Mouse (Mus musculus) spleen, postnatal 10 days (tissue): ENCODE measurements around the gene Ankrd53.
"Not testable (repeated sequence)": the region's sequence is repeated elsewhere in the genome, so short reads cannot be mapped to it uniquely, and the experiment has no call there.

Source experiments
- DNase-seq, 2 experiments: peaks; one replicate each; pipeline ENCODE4 v3.0.0; 2021 to 2022; ENCODE audit warnings: low spot score in 2 of 2

Ankrd53 gene

DNA sequence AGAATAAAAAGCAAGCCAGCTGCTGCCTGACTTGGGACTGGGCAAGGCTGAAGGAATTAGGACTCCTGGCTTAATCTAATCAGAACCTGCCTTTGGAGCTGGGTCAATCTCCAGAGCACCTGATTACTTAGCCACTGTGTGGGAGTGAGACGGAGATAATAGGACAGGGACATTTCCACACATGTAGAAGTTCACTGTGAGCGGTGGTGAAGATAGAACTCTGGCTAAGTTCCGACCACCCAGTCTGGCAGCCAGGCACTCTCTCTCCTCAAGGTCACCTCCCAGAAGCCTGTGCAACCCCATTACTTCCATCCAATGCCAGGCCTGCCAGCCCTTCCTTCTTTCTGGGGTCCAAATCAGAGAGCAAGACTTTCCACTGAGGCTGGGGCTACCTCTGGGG is 4.5 kb downstream of the Ankrd53 start:
- no peak for DNase-seq

DNA sequence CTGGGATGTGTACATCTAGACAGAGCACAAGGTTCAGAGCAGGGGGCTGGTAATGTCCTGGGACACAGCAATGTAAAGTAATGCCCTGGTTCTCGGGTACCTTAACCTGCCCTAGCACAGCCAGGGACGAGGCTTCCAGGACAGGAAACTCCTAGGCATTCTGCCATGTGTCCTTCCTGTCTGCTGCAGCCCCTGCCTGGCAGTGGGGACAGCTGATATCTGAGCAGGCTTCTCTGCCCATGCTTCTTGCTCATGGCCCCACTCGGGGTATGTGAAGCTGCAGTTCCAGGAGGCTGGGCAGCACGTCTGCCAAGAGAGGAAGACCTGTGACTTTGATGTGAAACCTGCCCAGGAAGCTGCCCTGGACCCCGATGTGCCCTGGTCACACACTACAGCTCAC is 6.0 kb downstream of the Ankrd53 start:
- DNase-seq: no peak

DNA sequence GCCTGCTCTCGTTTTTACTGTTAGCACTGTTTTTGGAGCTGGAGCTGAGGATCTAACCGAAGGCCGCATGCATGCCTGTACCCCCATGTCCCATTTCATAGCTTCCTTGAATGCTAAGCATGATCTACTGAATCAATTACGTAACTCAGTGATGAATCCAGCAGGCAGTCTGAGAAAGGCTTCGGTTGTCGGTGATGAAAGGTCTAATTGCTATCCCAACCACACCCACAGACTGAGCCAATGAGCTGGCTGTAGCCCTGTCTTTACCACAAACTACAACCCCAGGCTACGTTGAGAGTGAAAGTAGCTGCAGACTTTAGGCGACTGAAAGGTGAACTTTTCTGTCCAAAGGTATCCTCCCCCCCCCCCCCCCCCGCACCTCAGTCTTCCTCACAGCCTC is 11.7 kb downstream of the Ankrd53 start:
- DNase-seq: no peak

DNA sequence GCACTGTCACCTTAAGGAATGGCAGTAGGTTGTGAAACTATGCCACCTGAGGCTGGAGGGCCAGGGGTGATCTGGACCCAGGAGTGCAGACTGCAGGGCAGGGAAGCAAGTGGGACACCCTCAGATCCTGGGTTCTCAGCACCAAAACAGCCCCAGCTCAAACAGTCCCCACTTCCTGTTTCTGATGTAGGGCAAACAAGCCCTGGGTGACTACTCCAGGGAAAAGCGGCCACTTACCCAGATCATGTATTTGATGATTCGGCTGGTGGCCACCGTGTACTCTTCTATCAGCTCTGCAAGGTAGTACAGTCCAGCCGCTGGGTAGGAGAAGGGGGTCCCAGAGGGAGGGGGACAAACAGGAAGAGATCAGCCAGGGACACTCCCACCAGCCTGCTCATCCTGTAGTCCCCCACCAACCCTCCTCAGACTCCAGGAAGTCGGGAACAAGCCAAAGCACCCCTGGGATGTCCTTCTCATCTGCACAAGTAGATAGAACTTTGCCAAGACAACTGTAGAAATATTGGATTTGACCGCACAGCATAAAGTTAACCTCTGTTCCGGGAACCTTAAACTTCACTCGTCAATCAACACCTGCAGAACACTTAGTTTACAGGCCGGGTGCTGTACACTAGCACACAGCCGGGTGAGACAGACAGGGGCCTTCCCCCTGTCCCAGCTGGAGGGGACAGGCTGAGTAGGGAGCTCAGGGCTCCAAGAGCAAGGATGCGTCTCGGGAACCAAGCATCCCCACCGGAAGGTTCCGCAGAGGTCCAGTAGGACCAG is 12.5 kb downstream of the Ankrd53 start:
- DNase-seq: peak; percentile 38 to 39

DNA sequence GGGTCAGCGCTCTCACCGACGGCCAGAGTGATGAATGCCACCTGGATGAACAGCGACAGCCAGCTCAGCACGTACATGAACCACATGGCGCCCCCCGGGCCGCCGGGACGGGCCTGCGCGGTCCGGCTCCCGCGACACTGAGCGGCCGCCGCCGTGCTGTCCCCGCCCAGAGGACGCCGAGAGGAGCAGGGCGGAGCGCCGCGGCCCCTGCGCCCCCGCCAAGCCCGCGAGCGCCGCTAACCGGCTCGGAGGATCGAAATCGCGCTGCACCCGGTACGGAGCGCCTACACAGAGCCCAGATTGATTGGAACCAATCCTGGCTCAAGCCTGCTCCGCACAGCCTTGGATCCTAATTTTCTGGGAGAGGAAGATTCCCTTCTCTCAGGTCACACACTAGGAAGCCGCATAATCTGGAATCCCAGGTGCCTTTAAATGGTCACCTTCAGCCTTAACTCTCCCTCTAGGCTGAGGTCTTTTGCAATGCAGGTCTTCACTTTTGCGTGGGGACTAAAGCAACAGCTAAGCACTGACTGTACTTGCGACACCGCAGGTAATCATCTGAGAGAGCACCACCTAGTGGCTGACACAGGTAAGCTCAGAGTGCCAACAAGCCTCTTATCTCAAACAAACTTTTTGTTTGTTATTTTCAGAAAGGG is 13.3 kb downstream of the Ankrd53 start, which contains the start of gene Tex261:
Tex261 (minus strand) TSS at position 176 of the 656 bp plus-strand sequence.
- DNase-seq: peak; percentile 83 to 91

DNA sequence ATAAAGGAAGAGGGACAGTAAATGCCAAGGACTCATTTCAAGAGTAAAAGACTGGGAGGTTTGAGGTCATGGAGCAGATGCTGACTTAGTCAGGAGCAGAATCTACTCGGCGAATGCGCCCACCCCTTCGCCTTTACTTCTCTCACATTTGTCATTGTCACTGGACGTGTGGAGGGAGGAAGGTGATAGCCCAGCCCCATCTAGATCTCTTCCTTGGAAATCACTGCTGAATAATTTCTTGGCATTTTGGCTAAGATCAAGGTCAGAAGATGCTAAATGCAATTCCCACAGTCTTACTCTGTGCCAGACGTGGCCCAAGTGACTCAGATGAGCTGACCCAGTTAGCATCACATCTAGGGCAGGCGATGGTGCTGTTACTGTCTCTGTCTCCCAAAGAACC is 15.9 kb downstream of the Ankrd53 start:
- no peak for DNase-seq

DNA sequence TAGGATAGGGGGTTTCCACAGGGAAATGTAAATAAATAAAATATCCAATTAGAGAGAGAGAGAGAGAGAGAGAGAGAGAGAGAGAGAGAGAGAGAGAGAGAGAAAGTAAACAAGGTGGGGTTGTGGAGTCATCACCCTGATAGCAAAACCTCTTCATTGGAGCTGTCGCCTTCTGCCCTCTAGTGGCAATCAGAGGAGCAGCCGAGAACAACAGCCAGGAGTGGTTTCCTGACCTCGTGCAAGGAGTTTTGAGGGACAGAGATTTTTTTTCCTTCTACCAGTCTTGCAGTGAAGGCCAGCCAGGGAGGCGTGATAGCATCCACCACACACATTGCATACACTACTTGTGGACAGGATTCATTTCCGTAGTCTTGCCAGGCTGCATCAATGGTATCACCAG is 16.6 kb downstream of the Ankrd53 start:
- peak; percentile 26 to 61 for DNase-seq

DNA sequence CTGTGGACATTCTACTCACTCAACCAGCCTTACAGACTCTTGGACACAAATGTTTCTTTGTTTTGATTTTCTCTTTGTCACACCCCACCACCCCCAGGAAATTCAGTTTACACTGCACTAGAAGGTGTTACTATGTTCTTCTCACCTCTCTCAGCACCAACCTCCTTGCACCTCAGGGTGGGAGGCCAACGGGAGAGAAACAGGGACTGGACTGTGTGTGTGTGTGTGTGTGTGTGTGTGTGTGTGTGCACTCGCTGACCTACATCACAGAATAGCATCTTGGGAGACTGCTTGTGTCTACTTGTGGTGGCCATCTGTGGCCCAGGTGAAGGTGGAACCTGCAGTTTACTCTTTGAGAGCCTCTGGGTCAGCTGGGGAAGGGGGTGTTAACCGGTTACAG is 24.0 kb downstream of the Ankrd53 start:
- no peak for DNase-seq

DNA sequence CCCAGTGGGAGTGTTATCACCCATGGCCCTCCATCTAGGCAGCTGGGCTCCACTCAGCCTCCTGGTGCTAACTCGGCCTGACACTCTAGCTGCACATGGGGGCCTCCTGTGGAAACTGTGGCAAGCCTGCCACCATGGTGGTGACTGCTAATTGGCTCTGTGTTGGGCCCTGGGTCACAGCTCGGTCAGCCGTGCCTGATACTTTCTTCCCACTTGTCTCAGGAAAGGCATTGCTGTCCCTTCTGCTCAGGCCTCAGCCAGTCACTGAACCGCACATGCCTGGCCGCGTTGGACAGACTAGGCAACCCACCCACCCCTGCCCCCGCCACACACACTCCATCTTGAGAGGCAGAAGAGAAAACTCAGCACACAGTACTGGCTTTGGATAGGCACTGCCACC is 26.1 kb downstream of the Ankrd53 start:
- DNase-seq: no peak

DNA sequence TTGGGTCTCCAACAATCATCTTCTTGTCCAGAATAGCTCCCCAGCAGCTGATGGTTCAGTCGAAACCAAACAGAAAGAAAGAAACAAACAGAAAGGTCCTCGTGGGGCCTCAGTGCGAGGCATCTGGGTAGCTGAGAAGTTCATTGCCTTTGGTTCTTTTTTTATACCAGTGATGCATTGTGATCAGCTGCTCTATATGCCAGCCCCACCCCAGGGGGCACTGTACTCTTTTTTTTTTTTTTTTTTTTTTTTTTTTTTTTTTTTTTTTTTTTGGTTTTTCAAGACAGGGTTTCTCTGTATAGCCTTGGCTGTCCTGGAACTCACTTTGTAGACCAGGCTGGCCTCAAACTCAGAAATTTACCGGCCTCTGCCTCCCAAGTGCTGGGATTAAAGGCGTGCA is 28.1 kb downstream of the Ankrd53 start:
- not testable (repeated sequence) for DNase-seq

DNA sequence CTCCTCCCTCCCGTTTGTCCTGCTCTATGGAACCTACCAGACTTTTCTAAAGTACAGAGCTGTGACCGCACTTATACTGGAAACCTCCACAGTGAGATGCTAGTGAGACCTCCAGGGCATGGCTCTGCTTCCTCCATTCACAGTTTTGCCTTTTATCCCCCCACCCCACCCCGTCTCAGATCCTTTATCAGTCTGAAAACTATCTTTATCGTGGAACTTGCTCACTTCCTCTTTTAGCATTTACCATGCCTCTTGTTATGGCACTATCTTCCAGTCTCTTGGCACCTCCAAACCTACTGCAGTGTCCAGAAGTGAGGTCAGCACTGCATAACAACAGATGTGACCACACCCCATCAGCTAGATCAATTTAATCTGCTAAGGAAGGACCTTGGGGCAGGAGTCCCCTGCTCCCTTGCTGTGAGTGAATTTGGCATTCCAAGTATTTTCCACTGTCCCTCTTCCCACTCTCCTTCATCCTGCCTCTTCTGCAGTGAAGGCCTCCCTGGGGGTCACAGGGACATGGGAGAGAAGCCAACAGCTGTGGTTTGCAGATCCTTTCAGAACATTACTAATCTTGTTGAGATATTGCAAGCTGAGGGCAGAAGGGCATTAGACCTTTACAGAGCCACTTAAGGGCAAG is 28.9 kb downstream of the Ankrd53 start:
- no peak for DNase-seq

DNA sequence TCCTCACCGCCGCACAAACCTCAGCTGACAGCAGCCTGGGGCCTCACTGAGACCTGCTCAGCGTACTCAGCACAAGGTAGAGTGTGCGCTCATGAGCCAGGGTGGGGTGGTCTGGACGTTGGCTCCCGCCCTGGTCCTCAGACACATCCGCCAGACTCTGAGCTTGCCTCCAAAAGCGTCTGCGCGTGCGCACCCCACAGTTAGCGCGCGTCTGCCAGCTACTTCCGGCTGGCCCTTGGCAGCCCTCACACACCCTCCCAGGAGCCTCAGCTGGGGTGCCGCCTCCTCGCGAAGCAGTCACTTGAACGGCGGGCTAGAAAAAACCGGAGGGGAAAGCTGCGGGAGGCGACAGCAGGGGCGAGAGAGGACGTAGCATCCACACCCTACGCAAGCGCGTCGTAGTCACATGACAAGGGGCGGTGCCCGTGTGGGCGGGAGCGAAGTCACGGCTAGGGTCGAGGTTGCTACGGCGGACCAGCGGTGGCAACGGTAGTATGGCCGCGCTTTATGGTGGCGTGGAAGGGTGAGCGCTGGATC is 32.4 kb downstream of the Ankrd53 start, which contains the start of gene Nagk:
Nagk (plus strand) TSS at position 223 of the 537 bp plus-strand sequence.
- DNase-seq: peak; percentile 89 to 96

DNA sequence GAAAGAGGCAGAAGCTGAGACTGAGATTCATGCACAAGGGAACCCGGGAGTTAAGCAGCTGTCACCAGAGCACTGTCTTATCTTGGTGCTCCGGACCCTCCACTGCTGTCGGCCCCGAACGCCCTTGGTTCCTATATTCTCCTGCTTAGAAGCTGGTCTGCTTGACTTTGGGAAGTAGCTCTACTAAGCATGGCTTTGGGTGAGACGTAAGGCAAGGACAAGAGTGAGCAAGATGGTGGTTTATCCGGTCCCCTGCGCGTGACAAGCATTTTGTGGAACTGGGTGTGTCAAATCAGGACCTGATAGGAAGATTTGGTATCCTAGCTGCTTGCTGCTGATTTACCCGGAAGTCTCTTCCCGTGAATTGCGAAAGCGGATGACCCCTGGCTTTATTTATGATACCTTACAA is 33.1 kb downstream of the Ankrd53 start:
- DNase-seq: no peak

DNA sequence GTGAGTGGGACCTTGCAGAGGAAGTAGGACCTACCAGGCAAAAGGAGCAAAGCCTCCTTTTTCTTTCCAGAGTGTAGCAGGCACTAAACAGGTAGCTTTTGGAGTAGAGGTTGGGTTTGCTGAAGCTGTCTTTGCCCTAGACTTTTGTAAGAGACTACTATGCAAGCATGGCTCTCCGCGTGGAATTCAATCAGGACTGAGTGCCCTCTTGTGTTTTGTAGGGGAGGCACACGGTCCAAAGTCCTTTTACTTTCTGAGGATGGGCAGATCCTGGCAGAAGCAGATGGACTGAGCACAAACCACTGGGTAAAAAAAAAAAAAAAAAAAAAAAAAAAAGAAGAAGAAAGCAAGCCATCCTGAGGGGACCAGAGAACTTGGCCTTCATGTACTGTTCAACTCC is 34.2 kb downstream of the Ankrd53 start:
- no peak for DNase-seq

DNA sequence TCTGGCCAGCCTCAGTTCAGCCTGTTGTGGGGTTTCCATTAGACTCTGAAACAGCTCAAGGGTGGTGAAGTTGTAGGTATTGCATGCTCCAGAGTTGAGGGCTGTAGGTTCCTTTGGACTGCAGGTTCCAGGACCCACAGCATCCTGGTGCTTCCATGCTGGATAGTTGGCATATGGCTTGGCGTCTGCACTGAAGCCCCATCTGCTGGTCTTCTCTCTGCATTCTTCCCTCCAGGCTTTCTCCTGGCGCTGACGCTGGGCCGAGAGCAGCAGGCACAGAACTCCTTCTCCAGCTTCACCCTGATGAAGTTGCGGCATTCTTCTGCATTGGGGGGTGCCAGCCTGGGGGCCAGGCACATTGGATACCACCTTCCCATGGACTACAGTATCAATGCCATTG is 39.6 kb downstream of the Ankrd53 start:
- DNase-seq: no peak

DNA sequence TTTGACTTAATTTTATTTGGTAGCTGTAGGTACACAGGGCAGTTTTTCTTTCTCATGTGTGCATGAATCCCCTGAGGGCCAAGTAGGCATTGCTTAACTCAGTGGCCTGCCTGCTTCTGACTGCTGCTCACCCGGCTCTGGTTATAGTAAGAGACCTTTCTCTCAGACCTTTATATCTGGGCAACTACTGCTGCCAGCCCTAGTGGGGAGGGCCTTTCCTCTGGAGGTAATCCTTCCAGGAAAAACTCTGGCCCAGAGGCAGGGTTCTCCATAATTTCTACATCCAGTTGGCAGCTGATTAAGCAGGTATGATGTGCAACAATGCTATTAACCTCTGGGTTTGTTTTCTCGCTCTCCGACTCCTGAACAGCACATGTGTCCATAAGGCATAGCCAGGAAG is 40.4 kb downstream of the Ankrd53 start:
- no peak for DNase-seq

DNA sequence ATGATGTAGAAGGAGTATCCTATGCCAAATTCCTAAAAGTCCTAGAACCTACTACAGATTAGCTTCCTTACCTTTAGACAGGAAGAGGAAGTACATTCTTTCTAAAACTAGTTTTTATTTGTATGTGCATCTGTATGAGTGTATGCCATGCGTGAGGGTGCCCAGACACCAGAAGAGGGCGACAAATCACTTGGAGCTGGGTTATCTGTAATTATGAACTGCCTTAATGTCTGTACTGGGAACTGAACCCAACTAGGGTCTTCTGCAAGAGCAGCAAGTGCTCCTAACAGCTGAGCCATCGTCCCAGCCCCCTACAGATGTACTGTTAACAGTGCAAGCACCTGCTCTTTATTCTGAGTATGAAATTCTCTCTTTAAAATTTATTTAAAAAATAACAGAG is 53.4 kb downstream of the Ankrd53 start:
- no peak for DNase-seq
